Mouse (Mus musculus): ENCODE results near the gene Fam206a. TPM values are rescaled to one million over a fixed set of nuclear protein-coding genes. Genes with fewer than 3 reads are reported as not detected.

Gene Fam206a
- total RNA-seq (2021): 1 to 10 TPM; 1.7 TPM
- long read RNA-seq, experiment 1, full-length matches to known transcripts: 1 of 1 reads
- long read RNA-seq, experiment 1, partial matches to known transcripts: 0 of 1 reads
- long read RNA-seq, experiment 1, other reads (novel, unspliced or antisense): 0 of 1 reads
- long read RNA-seq, experiment 2, full-length matches to known transcripts: 1 of 1 reads
- long read RNA-seq, experiment 2, partial matches to known transcripts: 0 of 1 reads
- long read RNA-seq, experiment 2, other reads (novel, unspliced or antisense): 0 of 1 reads

GRCm38 (mm10) chr4:56801907-56802668 lies at the start of gene Fam206a, which contains the start of gene Elp1:
Gene Fam206a (plus strand): TSS chr4:56802345.
Gene Elp1 (minus strand): TSS chr4:56802331.
- DNase-seq: peak; percentile 90

- no peak for DNase-seq
Observed at GRCm38 (mm10) chr4:56756021-56756420, 46.1 kb upstream of the Fam206a start.

- no peak for DNase-seq
Observed at GRCm38 (mm10) chr4:56756966-56757600, 45.1 kb upstream of the Fam206a start.

- no peak for DNase-seq
Observed at GRCm38 (mm10) chr4:56757693-56758092, 44.5 kb upstream of the Fam206a start.

DNA sequence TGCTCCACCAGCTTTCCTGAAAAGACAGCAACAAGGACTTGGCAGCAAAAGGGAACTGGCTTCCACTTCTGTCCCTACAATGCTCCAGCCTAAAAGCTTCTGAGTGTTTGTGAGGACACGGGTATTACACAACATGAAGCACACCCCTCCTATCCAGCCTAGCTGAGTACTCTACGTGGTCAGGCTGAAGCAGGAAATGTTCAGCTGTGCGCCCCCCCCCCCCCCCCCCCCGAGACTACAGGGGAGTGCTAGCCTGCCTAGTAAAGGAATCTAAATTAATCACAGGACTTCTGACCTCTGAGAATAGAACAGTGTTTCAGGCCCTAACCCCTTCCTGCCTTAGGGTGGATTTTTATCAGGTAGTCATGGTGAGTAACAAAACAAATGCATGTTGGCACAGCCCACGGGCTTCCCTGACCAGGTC lies 34.3 kb upstream of the Fam206a start:
- DNase-seq: no peak

- DNase-seq: no peak
Observed at GRCm38 (mm10) chr4:56768913-56769312, 33.2 kb upstream of the Fam206a start.

DNA sequence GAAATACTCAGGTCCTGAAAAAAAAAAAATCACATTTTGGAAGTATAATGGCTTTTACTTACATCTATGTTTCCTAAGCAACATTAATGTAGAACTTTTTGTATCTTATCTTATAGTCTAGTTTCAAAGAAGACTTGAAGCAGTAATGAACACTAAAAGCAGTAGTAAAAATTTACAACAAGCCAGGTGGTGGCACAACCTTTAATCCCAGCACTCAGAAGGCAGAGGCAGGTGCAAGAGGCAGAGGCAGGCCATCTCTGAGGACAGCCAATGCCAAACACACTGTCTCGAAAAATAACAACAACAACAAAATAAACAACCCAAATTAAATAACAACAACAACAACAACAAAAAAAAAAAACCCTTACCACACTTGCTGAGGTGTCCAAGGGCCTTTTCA lies 31.1 kb upstream of the Fam206a start:
- no peak for DNase-seq

GRCm38 (mm10) chr4:56791373-56791772 lies 10.8 kb upstream of the Fam206a start:
- no peak for DNase-seq

DNA sequence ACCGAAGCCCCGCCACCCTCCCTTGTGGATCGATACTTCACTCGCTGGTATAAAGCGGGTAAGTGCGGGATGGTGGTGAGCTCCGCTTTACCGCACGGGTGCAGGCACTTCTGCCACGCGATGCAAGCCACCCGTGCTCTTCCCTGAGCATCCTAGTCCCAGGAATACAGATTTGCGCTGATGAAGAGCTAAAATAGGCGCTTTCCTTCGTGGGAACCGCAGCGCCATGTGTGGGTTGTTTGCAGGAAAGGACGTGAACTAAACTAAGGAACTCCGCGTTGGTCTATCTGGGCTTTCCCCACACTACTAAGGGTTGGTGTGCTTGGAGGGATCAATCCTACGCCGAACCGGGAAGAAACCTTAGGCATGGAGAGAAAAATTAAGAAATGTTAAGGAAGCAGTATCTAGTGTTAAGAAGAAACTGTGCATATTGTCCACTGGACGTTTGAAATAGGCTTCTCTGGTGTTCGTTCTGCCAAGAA lies 565 bp downstream of the Fam206a start:
- DNase-seq: no peak

DNA sequence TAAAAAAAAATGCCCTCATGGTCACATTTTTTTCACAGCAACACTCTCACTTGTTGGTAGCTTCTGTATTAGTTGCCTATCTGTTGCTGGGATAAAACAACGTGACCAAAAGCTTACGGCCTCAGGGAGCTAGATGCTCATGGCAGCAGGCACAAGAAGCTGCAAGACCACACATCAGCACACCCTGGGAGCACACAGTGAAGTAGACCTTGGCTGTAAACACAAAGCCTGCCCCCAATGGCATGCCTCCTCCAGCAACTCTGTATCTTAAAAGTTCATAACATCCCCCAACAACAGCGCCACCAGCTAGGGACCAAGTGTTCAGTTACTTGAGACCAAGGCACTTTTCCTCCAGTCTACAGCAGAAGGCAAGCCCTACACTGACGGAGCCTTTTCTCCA lies 6.9 kb downstream of the Fam206a start:
- DNase-seq: no peak

- no peak for DNase-seq
Observed at GRCm38 (mm10) chr4:56811642-56812041, 9.5 kb downstream of the Fam206a start.

GRCm38 (mm10) chr4:56812096-56812495 lies 10.0 kb downstream of the Fam206a start:
- no peak for DNase-seq

DNA sequence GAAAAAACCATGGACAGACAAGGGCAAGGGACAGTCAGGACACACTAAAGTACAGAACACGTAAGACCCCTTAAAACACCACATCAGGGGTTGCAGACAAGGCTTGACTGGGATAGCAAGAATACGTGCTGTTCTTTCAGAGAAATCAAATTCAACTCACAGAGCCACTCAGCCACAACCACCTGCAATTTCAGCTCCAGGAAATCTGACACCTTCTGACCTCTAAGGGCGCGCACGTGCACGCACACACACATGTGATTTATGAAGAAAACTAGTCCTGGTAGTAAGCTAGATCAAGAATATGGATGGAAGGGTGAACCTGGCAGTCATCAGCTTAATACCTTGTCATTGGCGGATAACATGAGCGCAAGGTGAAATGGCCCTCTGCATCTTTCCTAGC lies 13.0 kb downstream of the Fam206a start:
- DNase-seq: no peak

DNA sequence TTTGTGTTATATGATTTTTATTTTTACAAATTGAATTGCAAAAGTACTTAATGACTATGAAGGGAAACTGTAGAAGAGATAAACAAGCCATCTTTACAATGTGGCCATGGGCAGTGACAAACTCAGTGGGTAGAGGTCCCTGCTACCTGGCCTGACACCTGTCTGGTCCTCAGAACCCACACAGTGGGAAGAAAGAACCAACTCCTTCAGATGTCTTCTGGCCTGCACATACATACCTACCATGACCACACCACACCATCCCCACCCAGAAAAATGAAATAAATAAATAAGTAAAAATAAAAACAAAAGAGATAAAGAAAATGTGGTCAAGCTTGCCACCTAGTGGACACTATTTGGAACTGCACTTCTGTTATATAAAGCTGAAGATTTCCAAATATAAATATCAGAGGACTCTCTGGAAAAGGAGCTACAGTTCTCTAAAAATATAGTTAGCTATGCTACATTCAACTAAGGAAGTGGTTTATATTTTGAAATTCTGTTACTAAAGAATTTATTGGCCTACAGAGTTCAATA lies 17.9 kb downstream of the Fam206a start:
- DNase-seq: no peak

GRCm38 (mm10) chr4:56824231-56824630 lies 22.1 kb downstream of the Fam206a start:
- DNase-seq: no peak

DNA sequence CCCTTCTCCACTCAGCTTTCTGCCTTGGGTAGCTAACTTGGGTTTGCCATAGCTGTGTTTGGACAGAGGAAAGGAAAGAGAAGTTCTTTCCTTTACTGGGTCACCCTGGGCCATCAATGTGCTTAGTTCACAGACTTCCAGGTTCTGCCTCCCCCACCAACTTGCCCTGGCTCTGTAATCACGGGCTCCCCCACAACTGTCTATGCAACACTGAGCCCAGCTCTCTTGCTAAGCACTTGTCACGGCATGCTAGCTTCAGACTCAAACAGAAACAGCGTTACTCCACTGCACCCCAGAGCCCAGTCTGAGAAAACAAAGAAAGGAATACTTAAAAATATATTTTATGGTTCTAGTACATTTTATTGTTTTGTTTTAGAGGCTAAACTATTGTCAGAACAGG lies 26.8 kb downstream of the Fam206a start:
- no peak for DNase-seq

GRCm38 (mm10) chr4:56829511-56829921 lies 27.4 kb downstream of the Fam206a start:
- DNase-seq: peak; percentile 52

DNA sequence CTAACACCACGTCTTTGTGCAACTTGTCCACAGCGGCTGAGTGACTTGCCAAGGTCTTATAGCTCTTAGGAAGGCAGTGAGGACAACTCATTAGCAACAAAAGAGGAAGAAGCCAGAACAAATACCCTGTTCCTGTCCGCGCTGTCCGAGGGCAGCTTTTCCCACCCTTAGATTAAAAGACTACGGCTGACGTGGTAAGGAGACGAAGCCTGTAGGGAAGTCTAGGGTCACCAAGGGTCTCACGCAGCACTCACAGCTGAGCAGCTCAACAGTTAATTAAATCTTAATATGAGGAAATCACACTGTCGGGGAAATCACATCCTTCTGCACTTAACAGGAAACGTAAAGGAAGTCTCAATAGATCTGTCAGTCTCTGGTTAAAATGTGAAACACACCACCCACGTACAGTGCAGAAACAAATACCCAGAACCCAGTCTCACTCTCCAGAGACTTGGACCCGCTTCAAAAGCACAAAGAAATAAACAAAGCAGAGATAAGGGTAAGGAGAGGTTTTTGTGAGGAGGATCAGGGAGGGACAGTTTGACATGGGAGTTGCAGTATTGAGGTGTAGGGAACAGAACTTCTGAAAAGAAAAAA lies 29.0 kb downstream of the Fam206a start:
- DNase-seq: no peak

- no peak for DNase-seq
Observed at GRCm38 (mm10) chr4:56831998-56832397, 29.9 kb downstream of the Fam206a start.

DNA sequence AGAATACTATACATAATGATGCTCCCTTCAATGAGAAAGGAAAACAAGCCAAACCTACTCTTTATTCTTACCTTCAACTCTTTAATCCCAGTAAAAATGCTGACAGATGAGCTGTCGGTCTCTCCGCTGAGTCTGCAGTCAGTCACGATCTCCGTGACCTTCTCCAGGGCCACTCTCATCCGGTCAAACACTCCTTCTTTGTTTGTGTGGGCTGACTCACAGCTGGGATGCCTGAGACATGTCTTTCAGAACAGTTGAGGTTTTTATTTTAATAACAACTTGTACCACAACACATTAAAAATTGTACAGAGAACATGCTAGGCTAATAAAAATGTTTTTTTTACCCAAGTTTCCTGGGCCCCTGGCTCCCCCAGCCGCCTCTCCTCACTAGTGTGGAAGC lies 35.5 kb downstream of the Fam206a start:
- no peak for DNase-seq

- no peak for DNase-seq
Observed at GRCm38 (mm10) chr4:56840297-56840696, 38.2 kb downstream of the Fam206a start.

DNA sequence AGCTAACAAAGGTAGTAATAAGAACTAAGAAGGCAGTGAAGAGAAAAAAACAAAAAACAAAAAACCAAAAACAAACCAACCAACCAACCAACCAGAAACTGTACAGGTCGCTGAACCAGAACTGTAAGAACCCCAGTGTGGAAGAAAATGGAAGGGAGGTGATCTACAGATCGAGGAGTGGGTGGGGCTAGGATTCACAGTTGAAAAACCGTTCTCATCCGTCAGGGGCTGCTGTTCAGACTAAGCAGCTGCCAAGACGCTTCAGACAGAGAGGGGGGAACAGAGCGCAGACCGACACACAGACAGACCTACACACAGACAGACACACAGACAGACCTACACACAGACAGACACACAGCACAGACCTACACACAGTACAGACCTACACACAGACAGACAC lies 40.4 kb downstream of the Fam206a start:
- no peak for DNase-seq

Measured in gastrocnemius, postnatal 25 days (tissue).